Mouse (Mus musculus) heart, adult 2 months (tissue): ENCODE results near the gene Serpina5. TPM values are rescaled to one million over a fixed set of nuclear protein-coding genes. Genes with fewer than 3 reads are reported as not detected.

Source experiments
- DNase-seq, 2 experiments: peaks; one replicate each; pipeline ENCODE4 v3.0.0; 2021
- H3K27ac ChIP-seq: fragments of 200-600 bp; 2 replicates; pipeline ENCODE4 v1.8.1; 2022
- H3K27me3 ChIP-seq: fragments of 200-500 bp; 2 replicates; pipeline ENCODE4 v1.6.1; 2012; ENCODE audit warnings: mild to moderate bottlenecking, low read length, inconsistent platforms, mixed read lengths; ENCODE audit not compliant: control insufficient read depth, insufficient read depth
- H3K36me3 ChIP-seq: fragments of 200-500 bp; 2 replicates; pipeline ENCODE4 v1.6.1; 2012; ENCODE audit warnings: low read length, inconsistent platforms; ENCODE audit not compliant: control insufficient read depth, insufficient read depth
- H3K4me1 ChIP-seq: fragments of 200-500 bp; 2 replicates; pipeline ENCODE4 v1.6.1; 2011; ENCODE audit warnings: low read length; ENCODE audit not compliant: control insufficient read depth, insufficient read depth
- H3K4me3 ChIP-seq: fragments of 200-600 bp; 2 replicates; pipeline ENCODE4 v1.8.1; 2022
- H3K79me2 ChIP-seq: fragments of 200-500 bp; replicated peaks from 2 replicates; pipeline ENCODE4 v1.6.1; 2012; ENCODE audit warnings: mild to moderate bottlenecking, inconsistent platforms, low read length, moderate library complexity, mixed read lengths; ENCODE audit not compliant: control insufficient read depth, insufficient read depth
- H3K9ac ChIP-seq: fragments of 200-500 bp; 2 replicates; pipeline ENCODE4 v1.6.1; 2012; ENCODE audit warnings: low read depth, mild to moderate bottlenecking, control low read depth, inconsistent platforms, low read length, mixed read lengths
- CTCF ChIP-seq: fragments of 200-600 bp; IDR thresholded peaks from 2 replicates; pipeline ENCODE4 v1.8.1; 2022; ENCODE audit warnings: antibody characterized with exemption, mild to moderate bottlenecking, moderate library complexity
- EP300 ChIP-seq: fragments of 200-500 bp; IDR thresholded peaks from 2 replicates; pipeline ENCODE4 v1.6.1; 2011; ENCODE audit warnings: low read depth, low read length, control low read depth; ENCODE audit not compliant: insufficient read depth
- POLR2A ChIP-seq: fragments of 200-500 bp; IDR thresholded peaks from 2 replicates; pipeline ENCODE4 v1.6.1; 2011; ENCODE audit warnings: mild to moderate bottlenecking, low read depth, low read length, control low read depth; ENCODE audit not compliant: insufficient read depth
- WGBS: fragments of 180-500 bp; shearing (Covaris S2); methylation state at CpG from one replicate; pipeline ENCODE4 v1.1.7; 2018; 5-methylcytosine and 5-hydroxymethylcytosine counted together
- intact Hi-C: fragments of 180-260 bp; cut with DNase I; formaldehyde crosslinking; loops from one replicate; pipeline ENCODE4 v1.15.1; 2025
- polyA plus RNA-seq: library from polyadenylated mRNA; depleted of rRNA; stranded (reverse); fragments of >200 nt; gene quantifications from 2 replicates; pipeline ENCODE4 v1.2.3, GENCODE M21; 2012
- total RNA-seq, 2 experiments: library from RNA; stranded (reverse); gene quantifications; 2 replicates each; pipeline ENCODE4 v1.2.3; 2021

The Serpina5 gene
- total and polyA plus RNA-seq, 3 experiments = not detected

DNA sequence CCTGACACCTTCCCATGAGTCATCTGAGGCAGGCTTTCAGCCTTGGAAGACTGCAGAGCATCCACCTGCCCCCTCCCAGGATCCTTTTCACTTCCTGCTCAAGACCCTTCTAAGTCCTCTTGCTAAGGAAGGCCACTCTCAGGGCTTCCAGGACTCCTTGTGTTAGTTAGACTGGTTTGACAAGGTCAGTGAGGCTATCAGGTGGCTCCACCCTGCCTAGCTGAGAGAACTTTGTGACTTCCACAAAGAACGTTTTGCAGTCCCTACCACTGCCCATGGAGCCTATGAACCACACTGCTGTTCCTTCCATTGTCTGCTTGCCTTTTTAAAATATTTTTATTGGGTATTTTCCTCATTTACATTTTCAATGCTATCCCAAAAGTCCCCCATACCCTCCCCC lies 29.2 kb upstream of the Serpina5 start:
- DNase-seq = no peak
- no peak for TF ChIP-seq POLR2A
- TF ChIP-seq EP300 = no peak
- Histone ChIP-seq H3K27me3 (no peaks in the 10 kb centered on the region), H3K4me3 (no peak overlapping the region), H3K27ac (no peak overlapping the region), H3K4me1 (peaks cover 1% of the 10 kb centered on the region; the same call in 1 of the 2 replicates), H3K36me3 (no peaks in the 10 kb centered on the region), H3K9ac (no peak overlapping the region), H3K79me2 (no peaks in the 10 kb centered on the region)
- intact Hi-C loops = no loop called here
- 13% methylated on average over 1 of the region's 1 CpGs for WGBS

DNA sequence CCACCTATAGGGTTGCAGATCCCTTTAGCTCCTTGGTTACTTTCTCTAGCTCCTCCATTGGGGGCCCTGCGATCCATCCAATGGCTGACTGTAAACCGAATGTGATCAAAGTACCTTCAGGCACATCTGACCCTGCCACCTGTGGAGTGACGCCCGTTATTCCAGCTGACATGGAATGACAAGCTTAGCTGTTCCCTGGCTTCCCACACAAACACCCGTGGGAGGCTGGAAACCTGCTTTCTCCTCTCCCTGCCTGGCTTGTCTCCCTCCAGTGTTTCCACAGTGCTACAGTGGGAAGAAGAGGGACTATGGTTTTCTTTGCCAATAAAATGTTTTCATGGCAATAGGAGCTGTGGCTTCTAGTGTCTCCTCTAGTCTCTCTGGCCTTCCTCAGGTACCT lies 28.6 kb upstream of the Serpina5 start:
- Histone ChIP-seq H3K4me1 (peaks cover 1% of the 10 kb centered on the region; the same call in 1 of the 2 replicates), H3K27ac (no peak overlapping the region), H3K79me2 (no peaks in the 10 kb centered on the region), H3K27me3 (no peaks in the 10 kb centered on the region), H3K4me3 (no peak overlapping the region), H3K9ac (no peak overlapping the region), H3K36me3 (no peaks in the 10 kb centered on the region)
- no peak for DNase-seq
- intact Hi-C loops = no loop called here
- WGBS = 72% methylated on average over 5 of the region's 5 CpGs
- TF ChIP-seq CTCF = no peak
- no peak for TF ChIP-seq EP300
- no peak for TF ChIP-seq POLR2A

DNA sequence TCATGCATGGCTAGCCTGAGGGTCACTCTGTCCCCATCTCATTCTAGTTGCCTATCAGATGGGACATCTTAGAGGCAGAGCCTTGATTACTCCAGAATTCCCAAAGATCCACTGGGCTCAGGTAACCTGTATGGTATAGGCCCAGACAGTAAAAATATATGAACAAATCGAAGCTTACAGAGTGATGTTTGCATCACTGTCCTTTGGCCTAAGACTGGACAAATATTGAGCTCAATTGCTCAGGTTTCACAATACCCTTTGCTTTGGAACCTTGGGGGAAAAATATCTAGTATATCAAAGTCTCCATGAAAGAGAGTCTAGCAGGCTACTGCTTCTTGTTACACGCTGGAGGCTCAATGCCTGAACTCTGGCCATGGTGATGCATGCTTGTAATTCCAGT lies 10.8 kb upstream of the Serpina5 start:
- Histone ChIP-seq H3K27me3 (no peaks in the 10 kb centered on the region), H3K36me3 (no peaks in the 10 kb centered on the region), H3K79me2 (no peaks in the 10 kb centered on the region), H3K4me3 (no peak overlapping the region), H3K9ac (no peak overlapping the region), H3K4me1 (no peaks in the 10 kb centered on the region), H3K27ac (no peak overlapping the region)
- WGBS = 64% methylated on average over 2 of the region's 2 CpGs
- DNase-seq = no peak
- intact Hi-C loops = no loop called here
- TF ChIP-seq CTCF = no peak
- TF ChIP-seq EP300 = no peak

DNA sequence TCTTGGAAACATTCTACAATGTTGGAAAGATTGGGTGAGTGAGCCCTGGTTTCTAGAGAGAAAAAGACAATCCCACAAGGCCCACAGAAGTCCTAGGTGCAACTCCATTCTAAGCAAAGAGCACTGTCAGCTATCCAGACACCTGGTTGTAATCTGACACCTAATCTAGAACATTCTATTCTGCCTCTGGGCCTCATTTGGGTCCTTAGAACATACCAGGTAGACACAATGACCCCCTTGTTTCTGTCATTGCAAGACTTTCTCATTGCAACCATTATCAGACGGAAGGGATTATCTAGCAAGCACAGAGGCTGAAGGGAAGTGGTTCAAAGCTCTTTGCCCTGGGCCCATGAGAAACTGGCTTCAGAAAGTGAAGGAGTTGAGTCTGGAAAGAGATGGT lies 9.6 kb upstream of the Serpina5 start:
- H3K4me3 ChIP-seq = no peak overlapping the region
- H3K4me1 ChIP-seq = no peaks in the 10 kb centered on the region
- H3K79me2 ChIP-seq = no peaks in the 10 kb centered on the region
- no peak for DNase-seq
- 82% methylated on average over 1 of the region's 1 CpGs for WGBS
- intact Hi-C loops = no loop called here
- H3K27ac ChIP-seq = no peak overlapping the region
- no peaks in the 10 kb centered on the region for H3K27me3 ChIP-seq
- H3K9ac ChIP-seq = no peak overlapping the region
- TF ChIP-seq EP300 (no peak), CTCF (no peak), POLR2A (no peak)
- no peaks in the 10 kb centered on the region for H3K36me3 ChIP-seq

GRCm38 (mm10) chr12:104105847-104106246 lies 4.9 kb downstream of the Serpina5 start:
- no peak for DNase-seq
- Histone ChIP-seq H3K27ac (no peak overlapping the region), H3K4me1 (no peaks in the 10 kb centered on the region), H3K79me2 (no peaks in the 10 kb centered on the region), H3K4me3 (no peak overlapping the region), H3K27me3 (no peaks in the 10 kb centered on the region), H3K36me3 (no peaks in the 10 kb centered on the region), H3K9ac (no peak overlapping the region)
- TF ChIP-seq EP300 (no peak), POLR2A (no peak), CTCF (no peak)
- intact Hi-C loops = no loop called here

DNA sequence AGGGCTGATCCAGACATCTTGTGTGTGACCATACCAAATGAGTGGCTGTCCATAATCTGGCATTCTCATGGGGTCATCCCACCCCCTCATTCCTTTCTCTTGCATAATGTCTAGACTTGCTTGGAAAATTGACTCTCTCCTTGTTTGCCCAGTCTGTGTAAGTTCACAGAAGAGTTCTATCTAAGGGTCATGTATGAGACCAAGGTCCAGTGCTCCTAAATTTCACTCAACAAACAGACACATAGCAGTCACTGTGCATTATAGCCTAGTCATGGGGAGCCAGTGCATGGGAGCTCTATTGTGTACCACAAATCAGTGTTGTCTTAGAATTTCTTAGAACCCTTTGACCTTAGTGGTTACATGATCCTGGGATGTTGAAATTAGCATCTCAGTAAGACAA lies 6.0 kb downstream of the Serpina5 start:
- H3K27ac ChIP-seq = no peak overlapping the region
- intact Hi-C loops = no loop called here

More for the DNA sequence above, 6.0 kb downstream of the Serpina5 start:
- DNase-seq = no peak
- Histone ChIP-seq H3K79me2 (no peaks in the 10 kb centered on the region), H3K4me3 (no peak overlapping the region), H3K9ac (no peak overlapping the region), H3K4me1 (no peaks in the 10 kb centered on the region), H3K36me3 (no peaks in the 10 kb centered on the region), H3K27me3 (no peaks in the 10 kb centered on the region)
- no peak for TF ChIP-seq EP300
- TF ChIP-seq POLR2A = no peak
- TF ChIP-seq CTCF = no peak
